Mouse (Mus musculus) hindbrain, embryonic 12.5 days (tissue): Measurements from ENCODE around the gene Wdr47. TPM values are rescaled to one million over a fixed set of nuclear protein-coding genes. Genes with fewer than 3 reads are reported as not detected.

Experiments used
- ATAC-seq: fragments of 200-750 bp; cut with Nextera tagmentation; 2 replicates; pipeline ENCODE4 v1.8.0; 2017; ENCODE audit warnings: moderate TSS enrichment; ENCODE audit not compliant: low FRiP score
- H3K27ac ChIP-seq: fragments of 300-500 bp; sonication (generic); 2 replicates; pipeline ENCODE4 v1.5.1; 2016; ENCODE audit warnings: mild to moderate bottlenecking
- H3K27me3 ChIP-seq: fragments of 300-500 bp; sonication (generic); 2 replicates; pipeline ENCODE4 v1.6.1; 2016; ENCODE audit warnings: mild to moderate bottlenecking
- H3K36me3 ChIP-seq: fragments of 300-500 bp; sonication (generic); 2 replicates; pipeline ENCODE4 v1.6.1; 2016; ENCODE audit warnings: mild to moderate bottlenecking
- H3K4me1 ChIP-seq: fragments of 300-500 bp; sonication (generic); 2 replicates; pipeline ENCODE4 v1.6.1; 2016
- H3K4me2 ChIP-seq: fragments of 300-500 bp; sonication (generic); replicated peaks from 2 replicates; pipeline ENCODE4 v1.6.1; 2016; ENCODE audit warnings: mild to moderate bottlenecking
- H3K4me3 ChIP-seq: fragments of 300-500 bp; sonication (generic); 2 replicates; pipeline ENCODE4 v1.5.1; 2016; ENCODE audit warnings: mild to moderate bottlenecking
- H3K9ac ChIP-seq: fragments of 300-500 bp; sonication (generic); 2 replicates; pipeline ENCODE4 v1.6.1; 2016; ENCODE audit warnings: mild to moderate bottlenecking, moderate library complexity
- H3K9me3 ChIP-seq: fragments of 300-500 bp; sonication (generic); replicated peaks from 2 replicates; pipeline ENCODE4 v1.6.1; 2016; ENCODE audit warnings: mild to moderate bottlenecking
- WGBS: fragments of 180-500 bp; shearing (Covaris S2); methylation state at CpG from one replicate; pipeline ENCODE4 v1.1.7; 2016; 5-methylcytosine and 5-hydroxymethylcytosine counted together
- polyA plus RNA-seq: library from polyadenylated mRNA; unstranded; fragments of >200 nt; fragmentation: Nextera tagmentation; extraction: Ambion mirVana; gene quantifications from 2 replicates; pipeline ENCODE4 v1.2.1, GENCODE M21; 2016

Gene Wdr47
- polyA plus RNA-seq, 1 experiment from 2014 or later = 66.8 TPM

GRCm38 (mm10) chr3:108571443-108572294 is 19.4 kb upstream of the Wdr47 start, which contains the start of gene Taf13:
TSS of gene Taf13 (plus strand) at chr3:108571698.
- Histone ChIP-seq H3K9me3 (no peaks in the 10 kb centered on the region), H3K4me3 (peak within 1 kb of the TSS; percentile 62), H3K27ac (peak within 1 kb of the TSS; percentile 75), H3K9ac (peak within 1 kb of the TSS; percentile 78), H3K36me3 (no peaks in the 10 kb centered on the region), H3K4me2 (peak within 1 kb of the TSS; percentile 76), H3K27me3 (no peaks in the 10 kb centered on the region), H3K4me1 (peaks cover 32% of the 10 kb centered on the region)
- ATAC-seq = peak; percentile 95
- 2% methylated on average over 42 of the region's 42 CpGs for WGBS

GRCm38 (mm10) chr3:108572309-108573010 is 18.6 kb upstream of the Wdr47 start:
- Histone ChIP-seq H3K27ac (no peak overlapping the region), H3K36me3 (0 out of 2 replicates have a peak, but pooled peaks cover 4% of the 10 kb centered on the region), H3K9ac (peak overlapping the region; percentile 78), H3K4me1 (peaks cover 31% of the 10 kb centered on the region), H3K4me3 (peak overlapping the region; percentile 62), H3K27me3 (no peaks in the 10 kb centered on the region), H3K9me3 (no peaks in the 10 kb centered on the region), H3K4me2 (peak overlapping the region; percentile 76)
- no peak for ATAC-seq
- WGBS = 48% methylated on average over 18 of the region's 18 CpGs

GRCm38 (mm10) chr3:108574018-108574417 is 17.1 kb upstream of the Wdr47 start:
- H3K36me3 ChIP-seq = peaks cover 12% of the 10 kb centered on the region; the same call in 1 of the 2 replicates
- H3K27ac ChIP-seq = no peak overlapping the region
- peaks cover 22% of the 10 kb centered on the region for H3K4me1 ChIP-seq
- H3K9ac ChIP-seq = no peak overlapping the region
- no peak for ATAC-seq
- no peaks in the 10 kb centered on the region for H3K27me3 ChIP-seq
- no peak overlapping the region for H3K4me2 ChIP-seq
- no peak overlapping the region for H3K4me3 ChIP-seq
- 86% methylated on average over 5 of the region's 5 CpGs for WGBS
- no peaks in the 10 kb centered on the region for H3K9me3 ChIP-seq

- WGBS = 85% methylated on average over 4 of the region's 4 CpGs
- Histone ChIP-seq H3K9ac (no peak overlapping the region), H3K27ac (no peak overlapping the region), H3K4me3 (no peak overlapping the region), H3K27me3 (no peaks in the 10 kb centered on the region), H3K4me1 (no peaks in the 10 kb centered on the region), H3K9me3 (no peaks in the 10 kb centered on the region), H3K4me2 (no peak overlapping the region), H3K36me3 (0 out of 2 replicates have a peak, but pooled peaks cover 2% of the 10 kb centered on the region)
- no peak for ATAC-seq
These were observed 6.5 kb upstream of the Wdr47 start for GRCm38 (mm10) chr3:108584580-108584979.

GRCm38 (mm10) chr3:108588446-108588845 is 2.6 kb upstream of the Wdr47 start:
- Histone ChIP-seq H3K4me2 (no peak overlapping the region), H3K27me3 (no peaks in the 10 kb centered on the region), H3K9me3 (no peaks in the 10 kb centered on the region), H3K4me1 (peaks cover 4% of the 10 kb centered on the region), H3K9ac (no peak overlapping the region), H3K27ac (no peak overlapping the region), H3K4me3 (no peak overlapping the region), H3K36me3 (no peaks in the 10 kb centered on the region)
- WGBS = 34% methylated on average over 2 of the region's 2 CpGs
- ATAC-seq = no peak

- peak overlapping the region; percentile 93 for H3K9ac ChIP-seq
- peak; percentile 89 for ATAC-seq
- no peaks in the 10 kb centered on the region for H3K9me3 ChIP-seq
- H3K4me2 ChIP-seq = peak overlapping the region; percentile 80
- no peaks in the 10 kb centered on the region for H3K36me3 ChIP-seq
- H3K4me1 ChIP-seq = peaks cover 6% of the 10 kb centered on the region
- WGBS = 0% methylated on average over 57 of the region's 61 CpGs
- H3K27ac ChIP-seq = peak overlapping the region; percentile 95
- H3K27me3 ChIP-seq = no peaks in the 10 kb centered on the region
- peak overlapping the region; percentile 88 for H3K4me3 ChIP-seq
These were observed 747 bp downstream of the Wdr47 start for GRCm38 (mm10) chr3:108591530-108592522.

GRCm38 (mm10) chr3:108608906-108609305 is 17.8 kb downstream of the Wdr47 start:
- WGBS = 78% methylated on average over 3 of the region's 3 CpGs
- no peaks in the 10 kb centered on the region for H3K27me3 ChIP-seq
- ATAC-seq = no peak
- no peak overlapping the region for H3K9ac ChIP-seq
- H3K4me2 ChIP-seq = no peak overlapping the region
- H3K4me1 ChIP-seq = no peaks in the 10 kb centered on the region
- H3K36me3 ChIP-seq = peaks cover 14% of the 10 kb centered on the region
- H3K27ac ChIP-seq = no peak overlapping the region
- no peaks in the 10 kb centered on the region for H3K9me3 ChIP-seq
- H3K4me3 ChIP-seq = no peak overlapping the region

GRCm38 (mm10) chr3:108634761-108635160 is 43.7 kb downstream of the Wdr47 start:
- no peaks in the 10 kb centered on the region for H3K9me3 ChIP-seq
- H3K9ac ChIP-seq = no peak overlapping the region
- 91% methylated on average over 5 of the region's 5 CpGs for WGBS
- no peak overlapping the region for H3K27ac ChIP-seq
- no peaks in the 10 kb centered on the region for H3K27me3 ChIP-seq
- H3K4me2 ChIP-seq = no peak overlapping the region
- no peaks in the 10 kb centered on the region for H3K4me1 ChIP-seq
- no peak for ATAC-seq
- H3K36me3 ChIP-seq = peaks cover 20% of the 10 kb centered on the region
- H3K4me3 ChIP-seq = no peak overlapping the region

GRCm38 (mm10) chr3:108639412-108639811 is 48.3 kb downstream of the Wdr47 start:
- Histone ChIP-seq H3K27ac (no peak overlapping the region), H3K27me3 (no peaks in the 10 kb centered on the region), H3K4me3 (no peak overlapping the region), H3K9me3 (no peaks in the 10 kb centered on the region), H3K9ac (no peak overlapping the region), H3K4me2 (no peak overlapping the region), H3K4me1 (no peaks in the 10 kb centered on the region), H3K36me3 (peaks cover 26% of the 10 kb centered on the region)
- ATAC-seq = no peak
- WGBS = 61% methylated on average over 4 of the region's 4 CpGs

- H3K4me2 ChIP-seq = no peak overlapping the region
- 88% methylated on average over 4 of the region's 4 CpGs for WGBS
- H3K9me3 ChIP-seq = no peaks in the 10 kb centered on the region
- H3K9ac ChIP-seq = no peak overlapping the region
- H3K27me3 ChIP-seq = no peaks in the 10 kb centered on the region
- no peak overlapping the region for H3K27ac ChIP-seq
- ATAC-seq = no peak
- H3K36me3 ChIP-seq = peaks cover 36% of the 10 kb centered on the region
- no peaks in the 10 kb centered on the region for H3K4me1 ChIP-seq
- no peak overlapping the region for H3K4me3 ChIP-seq
These were observed 49.9 kb downstream of the Wdr47 start for GRCm38 (mm10) chr3:108640998-108641397.

GRCm38 (mm10) chr3:108644856-108645255 is 53.8 kb downstream of the Wdr47 start:
- H3K4me3 ChIP-seq = no peak overlapping the region
- no peaks in the 10 kb centered on the region for H3K9me3 ChIP-seq
- no peak overlapping the region for H3K9ac ChIP-seq
- no peaks in the 10 kb centered on the region for H3K4me1 ChIP-seq
- no peak overlapping the region for H3K27ac ChIP-seq
- no peak for ATAC-seq
- WGBS = 90% methylated on average over 3 of the region's 3 CpGs
- no peaks in the 10 kb centered on the region for H3K27me3 ChIP-seq
- no peak overlapping the region for H3K4me2 ChIP-seq
- H3K36me3 ChIP-seq = peaks cover 28% of the 10 kb centered on the region
